Mouse (Mus musculus): ENCODE results near the gene Abhd14a.
"Not testable (repeated sequence)": the region's sequence is repeated elsewhere in the genome, so short reads cannot be mapped to it uniquely, and the experiment has no call there.

Abhd14a gene

GRCm38 (mm10) chr9:106447348-106447747 is at the start of gene Abhd14a, which contains the start of gene Abhd14b:
Gene Abhd14a (minus strand): TSS chr9:106447678.
Gene Abhd14b (plus strand): TSS chr9:106447459.
- DNase-seq = peak; percentile 90

DNA sequence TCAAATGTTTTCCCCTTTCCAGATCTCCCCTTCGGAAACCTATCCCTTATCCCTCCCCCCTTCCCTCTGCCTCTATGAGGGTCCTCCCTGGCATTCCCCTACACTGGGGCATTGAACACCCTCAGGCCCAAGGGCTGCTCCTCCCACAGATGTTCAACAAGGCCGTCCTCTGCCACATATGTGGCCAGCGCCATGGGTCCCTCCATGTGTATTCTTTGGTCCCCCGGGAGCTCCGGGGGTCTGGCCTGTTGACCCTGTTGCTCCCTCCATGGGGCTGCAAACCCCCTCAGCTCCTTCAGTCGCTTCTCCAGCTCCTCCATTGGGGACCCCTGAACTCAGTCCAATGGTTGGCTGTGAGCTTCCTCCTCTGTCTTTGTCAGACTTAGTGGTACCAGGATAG is 40.1 kb upstream of the Abhd14a start:
- not testable (repeated sequence) for DNase-seq

- no peak for DNase-seq
These were observed 37.6 kb upstream of the Abhd14a start for GRCm38 (mm10) chr9:106485076-106485475.

DNA sequence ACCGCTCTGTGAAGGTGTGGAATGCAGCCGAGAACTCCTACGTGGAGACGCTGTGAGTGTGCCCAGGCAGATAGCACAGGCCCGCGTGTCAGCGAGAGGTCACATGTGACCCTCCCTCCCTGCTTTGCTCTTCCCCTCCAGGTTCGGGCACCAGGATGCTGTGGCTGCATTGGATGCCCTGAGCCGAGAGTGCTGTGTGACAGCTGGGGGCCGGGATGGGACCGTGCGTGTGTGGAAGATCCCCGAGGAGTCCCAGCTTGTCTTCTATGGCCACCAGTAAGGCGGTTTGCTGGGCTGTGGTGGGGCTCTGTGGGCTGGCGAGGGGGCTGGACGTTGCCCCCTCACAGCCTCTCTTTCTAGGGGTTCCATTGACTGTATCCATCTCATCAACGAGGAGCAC is 36.1 kb upstream of the Abhd14a start:
- DNase-seq = no peak

- DNase-seq = no peak
These were observed 35.7 kb upstream of the Abhd14a start for GRCm38 (mm10) chr9:106483136-106483535.

DNA sequence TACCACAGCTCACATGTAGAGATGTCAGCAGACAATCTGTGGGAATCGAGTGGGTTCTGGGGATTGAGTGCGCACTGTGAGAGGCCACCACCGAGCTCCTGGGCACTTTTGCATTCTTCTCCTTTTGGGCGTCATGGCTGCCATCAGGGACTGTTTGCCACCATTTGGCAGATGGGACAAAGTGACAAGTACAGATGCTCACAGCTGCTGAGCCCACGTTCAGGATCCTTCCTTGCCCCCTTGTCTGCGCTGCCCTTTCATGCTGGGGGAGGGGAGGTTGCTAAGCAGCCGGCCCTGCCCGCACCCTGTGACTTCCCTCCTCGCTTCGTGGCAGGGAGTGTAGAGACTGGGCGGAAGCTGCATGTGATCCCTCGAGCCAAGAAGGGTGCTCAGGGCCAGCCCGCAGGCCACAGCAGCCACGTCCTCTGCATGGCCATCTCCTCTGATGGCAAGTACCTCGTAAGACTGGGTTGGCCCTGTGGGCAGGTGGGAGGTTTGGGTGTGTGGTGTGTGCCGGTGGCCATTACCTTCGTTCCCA is 35.2 kb upstream of the Abhd14a start:
- no peak for DNase-seq

GRCm38 (mm10) chr9:106481676-106482075 is 34.2 kb upstream of the Abhd14a start:
- no peak for DNase-seq

DNA sequence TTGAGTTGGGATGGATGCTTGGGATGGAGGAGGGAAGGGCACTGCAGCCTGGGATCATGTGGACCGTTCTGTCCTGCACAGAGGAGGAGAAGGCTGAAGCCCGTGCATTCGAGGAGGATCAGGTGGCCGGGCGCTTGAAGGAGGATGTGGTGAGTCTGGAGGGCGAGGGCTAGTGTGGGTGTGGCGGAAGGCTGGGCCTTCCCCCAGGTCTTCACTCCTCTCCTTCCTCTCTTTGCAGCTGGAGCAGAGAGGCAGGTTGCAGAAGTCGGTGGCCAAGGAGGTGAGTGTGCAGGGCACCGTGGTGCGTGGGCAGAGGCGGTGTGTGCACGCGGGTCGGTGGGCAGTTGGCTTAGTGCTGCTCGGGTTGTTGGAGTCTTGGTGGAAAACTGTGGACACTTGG is 33.6 kb upstream of the Abhd14a start:
- DNase-seq = no peak

DNA sequence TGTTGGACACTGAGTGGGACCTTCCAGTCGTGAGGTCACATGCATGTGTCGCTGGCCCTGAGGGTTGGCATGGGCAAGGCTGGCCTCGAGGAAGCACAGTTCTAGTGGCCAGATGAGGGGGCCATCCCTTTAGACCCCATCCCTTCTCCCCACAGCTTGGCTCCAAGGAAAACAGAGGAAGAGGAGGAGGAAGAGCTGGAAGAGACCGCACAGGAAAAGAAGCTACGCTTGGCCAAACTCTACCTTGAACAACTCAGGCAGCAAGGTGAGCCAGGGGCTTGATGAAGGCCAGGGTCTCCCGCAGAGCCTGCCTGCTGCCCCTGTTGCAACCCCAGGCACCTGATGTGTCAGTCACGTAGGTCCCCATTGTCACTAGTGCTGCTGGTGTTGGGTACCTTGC is 33.1 kb upstream of the Abhd14a start:
- DNase-seq = no peak

- DNase-seq = no peak
These were observed 30.6 kb upstream of the Abhd14a start for GRCm38 (mm10) chr9:106478101-106478500.

GRCm38 (mm10) chr9:106477649-106478048 is 30.2 kb upstream of the Abhd14a start:
- no peak for DNase-seq

- DNase-seq = peak; percentile 99
These were observed 29.5 kb upstream of the Abhd14a start, which contains the start of gene Parp3 for GRCm38 (mm10) chr9:106476924-106477484. Gene Parp3 (minus strand): TSS chr9:106476949.

DNA sequence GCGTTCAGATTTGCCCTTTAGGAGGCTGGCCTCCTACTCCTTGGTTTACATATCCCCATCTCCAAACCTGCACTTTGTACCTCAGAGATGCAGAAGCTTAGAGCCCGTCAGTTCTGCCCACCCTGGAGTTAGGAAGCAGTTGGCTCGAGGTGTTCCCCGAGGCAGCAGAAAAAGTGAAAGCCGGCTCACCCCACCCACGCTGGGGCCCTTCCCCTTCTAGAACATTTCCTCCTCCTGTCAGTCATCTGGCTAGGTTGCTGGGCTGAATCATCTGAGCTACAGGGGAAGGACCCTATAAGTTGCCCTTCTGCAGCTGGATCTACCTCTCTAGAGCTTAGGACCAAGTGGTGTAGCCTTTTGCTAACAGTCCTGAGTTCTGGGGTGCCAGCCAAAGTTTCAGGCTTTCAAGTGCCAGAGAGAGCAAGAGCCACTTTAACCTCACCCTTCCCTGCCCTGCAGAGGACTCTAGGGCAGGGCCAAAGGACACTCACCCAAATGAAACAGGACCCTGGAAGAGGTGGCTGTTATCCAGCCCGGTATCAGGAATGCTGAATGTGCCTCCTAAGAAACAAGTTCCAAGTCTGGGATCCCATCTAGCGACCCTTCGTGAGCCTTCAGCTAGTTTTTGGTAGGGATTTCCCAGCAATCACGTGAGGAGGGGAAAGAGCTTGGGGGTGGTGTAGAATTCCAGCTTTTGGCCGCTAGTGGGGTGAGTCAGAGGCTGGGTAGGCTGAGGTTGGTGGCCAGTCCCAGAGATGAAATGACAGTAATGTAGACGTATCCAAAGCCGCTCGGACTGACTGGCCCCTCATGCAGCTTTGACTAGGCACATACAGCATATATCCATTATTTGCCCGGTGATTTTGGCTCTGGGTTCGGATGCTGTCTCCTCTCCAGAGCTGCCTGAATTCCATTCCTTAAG is 28.8 kb upstream of the Abhd14a start:
- DNase-seq = no peak

- DNase-seq = no peak
These were observed 28.2 kb upstream of the Abhd14a start, which contains the start of gene Rrp9 for GRCm38 (mm10) chr9:106475663-106476001. Gene Rrp9 (plus strand): TSS chr9:106475963.

- no peak for DNase-seq
These were observed 27.6 kb upstream of the Abhd14a start for GRCm38 (mm10) chr9:106475046-106475445.

DNA sequence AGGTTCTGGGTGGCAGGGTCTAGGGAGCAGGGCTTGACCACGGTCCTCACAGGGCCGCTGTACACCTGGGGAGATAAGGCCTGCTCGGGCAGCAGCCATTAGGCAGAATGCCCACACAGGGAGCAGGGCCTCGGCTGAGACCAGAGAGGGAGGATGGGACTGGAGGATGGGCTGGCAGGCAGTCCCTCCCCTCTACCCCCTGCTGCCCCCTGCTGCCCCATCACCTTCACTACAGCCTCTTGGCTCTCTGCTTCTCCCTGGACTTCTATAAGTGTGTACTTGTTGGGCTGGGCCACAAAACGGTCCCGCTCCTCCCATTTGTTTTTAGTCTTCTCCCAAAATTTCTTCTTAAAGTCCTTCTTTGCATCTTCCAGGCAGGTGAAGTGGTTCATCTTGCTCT is 27.0 kb upstream of the Abhd14a start:
- peak; percentile 74 for DNase-seq

DNA sequence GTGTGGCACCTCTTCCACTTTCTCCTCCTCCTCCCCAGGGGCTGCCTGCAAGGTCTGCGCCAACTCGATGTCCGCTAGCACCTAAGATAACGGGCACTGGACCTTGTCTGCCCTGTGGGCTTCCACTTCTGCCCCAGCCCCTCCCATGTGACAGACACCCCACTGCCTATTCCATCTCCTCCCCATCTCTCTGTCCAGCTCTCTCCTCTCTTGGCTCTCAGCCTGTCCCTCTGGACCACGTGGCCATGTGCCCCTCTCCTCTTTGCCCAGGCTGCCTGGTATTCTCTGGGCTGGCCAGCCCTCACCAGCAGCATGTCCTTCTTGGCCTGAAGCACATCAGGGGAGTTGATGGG is 26.3 kb upstream of the Abhd14a start:
- no peak for DNase-seq

DNA sequence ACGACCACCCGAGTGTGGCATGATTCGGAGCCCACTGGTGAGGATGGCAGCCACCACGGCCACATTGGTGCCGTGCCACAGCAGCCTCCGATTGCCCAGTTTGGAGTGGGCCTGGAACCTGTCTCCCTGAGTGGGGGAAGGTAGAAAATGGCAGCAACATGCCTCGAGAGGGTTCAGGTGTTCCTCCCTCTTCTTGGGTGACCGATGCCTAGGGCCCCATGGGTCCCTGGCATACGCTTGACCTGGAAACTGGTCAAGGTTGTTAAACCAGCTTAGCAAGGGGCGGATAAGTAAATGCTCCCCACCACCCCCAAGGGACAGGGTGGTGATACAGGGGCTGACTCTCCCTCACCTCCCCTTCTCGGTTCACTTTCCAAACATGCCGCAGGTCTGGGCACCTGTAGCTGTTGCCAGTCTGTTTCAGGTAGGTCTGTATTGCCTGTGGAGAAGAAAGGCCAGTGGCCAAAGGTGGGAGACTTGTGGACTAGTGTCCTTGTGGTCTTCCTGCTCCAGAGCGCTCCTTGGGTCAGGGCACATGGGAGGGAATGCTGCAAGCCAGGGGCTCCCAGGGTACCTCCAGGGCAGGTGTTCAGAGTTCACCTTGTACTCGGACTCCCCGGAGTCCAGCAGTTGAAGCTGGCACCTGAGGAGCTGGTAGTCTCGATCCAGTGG is 25.7 kb upstream of the Abhd14a start:
- no peak for DNase-seq

DNA sequence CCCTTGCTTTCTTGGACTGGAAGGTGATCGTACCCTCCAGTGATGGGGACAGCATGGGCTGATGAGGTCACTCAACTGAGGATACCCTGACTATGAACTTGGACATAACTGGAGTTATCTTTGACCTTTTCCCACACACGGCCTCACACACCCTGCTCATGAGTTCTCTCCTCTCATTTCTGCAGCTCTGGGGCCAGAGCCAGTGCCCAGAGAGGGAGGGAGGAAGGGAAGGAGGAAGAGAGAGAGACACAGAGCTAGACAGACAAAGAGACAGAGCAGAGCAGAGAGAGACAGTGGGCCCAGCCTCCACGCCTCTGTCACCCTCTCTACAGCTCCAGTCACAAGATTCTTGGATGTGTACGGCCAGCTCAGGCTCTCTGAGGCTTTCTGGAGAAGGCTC is 24.8 kb upstream of the Abhd14a start:
- no peak for DNase-seq

DNA sequence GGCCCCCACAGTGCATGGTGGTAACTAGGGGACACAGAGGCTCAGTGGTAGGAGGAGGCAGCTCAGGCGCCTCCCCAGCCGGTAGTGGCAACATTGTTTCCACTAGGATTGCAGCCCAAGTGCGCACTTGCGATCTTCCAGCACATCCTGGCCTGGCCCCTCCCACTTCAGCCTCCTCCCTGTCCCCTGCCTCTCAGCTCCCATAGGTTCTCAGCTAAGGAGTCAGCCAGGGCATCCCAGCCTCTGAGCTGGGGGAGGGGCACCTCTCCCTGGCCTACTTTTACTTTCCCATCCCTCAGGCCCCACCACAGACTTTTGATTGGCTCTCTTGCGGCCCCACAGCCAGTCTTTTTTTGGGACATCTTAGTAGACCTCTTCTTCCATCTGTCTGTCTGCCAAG is 24.4 kb upstream of the Abhd14a start:
- peak; percentile 42 for DNase-seq

- DNase-seq = no peak
These were observed 23.7 kb upstream of the Abhd14a start for GRCm38 (mm10) chr9:106470991-106471750.

GRCm38 (mm10) chr9:106469776-106470175 is 22.3 kb upstream of the Abhd14a start:
- no peak for DNase-seq

GRCm38 (mm10) chr9:106469317-106469716 is 21.8 kb upstream of the Abhd14a start:
- DNase-seq = no peak
